Mouse (Mus musculus): ENCODE measurements around the gene Wdr83. TPM values are rescaled to one million over a fixed set of nuclear protein-coding genes. Genes with fewer than 3 reads are reported as not detected.
"Not testable (repeated sequence)": the region's sequence is repeated elsewhere in the genome, so short reads cannot be mapped to it uniquely, and the experiment has no call there.

The Wdr83 gene
- polyA plus RNA-seq, 1 experiment, result 21.1 TPM

GRCm38 (mm10) chr8:85090856-85091255, 9.8 kb upstream of the Wdr83 start:
- H3K36me3 ChIP-seq (ENCODE audit: control insufficient read depth, insufficient read depth, low read length), result no peaks in the 10 kb centered on the region
- H3K27me3 ChIP-seq (ENCODE audit: control insufficient read depth, insufficient read depth, low read length), result no peaks in the 10 kb centered on the region
- H3K4me1 ChIP-seq (ENCODE audit: control insufficient read depth, insufficient read depth, low read length), result peaks cover 2% of the 10 kb centered on the region
- H3K4me3 ChIP-seq (ENCODE audit: control insufficient read depth, low read depth, low read length), result no peak overlapping the region
- TF ChIP-seq POLR2A (IDR thresholded peaks at IDR 0.05; ENCODE audit: control insufficient read depth, low read depth, low read length) (no peak), CTCF (IDR thresholded peaks at IDR 0.05; ENCODE audit: control insufficient read depth, insufficient read depth, insufficient replicate concordance, low read depth, low read length) (no peak)
- H3K27ac ChIP-seq (ENCODE audit: control insufficient read depth, insufficient read depth, low read depth, low read length), result no peak overlapping the region

GRCm38 (mm10) chr8:85088771-85089170, 7.7 kb upstream of the Wdr83 start:
- H3K36me3 ChIP-seq (ENCODE audit: control insufficient read depth, insufficient read depth, low read length), result no peaks in the 10 kb centered on the region
- no peak overlapping the region for H3K4me3 ChIP-seq (ENCODE audit: control insufficient read depth, low read depth, low read length)
- H3K27ac ChIP-seq (ENCODE audit: control insufficient read depth, insufficient read depth, low read depth, low read length), result no peak overlapping the region
- TF ChIP-seq POLR2A (IDR thresholded peaks at IDR 0.05; ENCODE audit: control insufficient read depth, low read depth, low read length) (no peak), CTCF (IDR thresholded peaks at IDR 0.05; ENCODE audit: control insufficient read depth, insufficient read depth, insufficient replicate concordance, low read depth, low read length) (no peak)
- no peaks in the 10 kb centered on the region for H3K27me3 ChIP-seq (ENCODE audit: control insufficient read depth, insufficient read depth, low read length)
- H3K4me1 ChIP-seq (ENCODE audit: control insufficient read depth, insufficient read depth, low read length), result peaks cover 3% of the 10 kb centered on the region

GRCm38 (mm10) chr8:85086238-85086637, 5.1 kb upstream of the Wdr83 start:
- TF ChIP-seq POLR2A (IDR thresholded peaks at IDR 0.05; ENCODE audit: control insufficient read depth, low read depth, low read length) (no peak), CTCF (IDR thresholded peaks at IDR 0.05; ENCODE audit: control insufficient read depth, insufficient read depth, insufficient replicate concordance, low read depth, low read length) (no peak)

DNA sequence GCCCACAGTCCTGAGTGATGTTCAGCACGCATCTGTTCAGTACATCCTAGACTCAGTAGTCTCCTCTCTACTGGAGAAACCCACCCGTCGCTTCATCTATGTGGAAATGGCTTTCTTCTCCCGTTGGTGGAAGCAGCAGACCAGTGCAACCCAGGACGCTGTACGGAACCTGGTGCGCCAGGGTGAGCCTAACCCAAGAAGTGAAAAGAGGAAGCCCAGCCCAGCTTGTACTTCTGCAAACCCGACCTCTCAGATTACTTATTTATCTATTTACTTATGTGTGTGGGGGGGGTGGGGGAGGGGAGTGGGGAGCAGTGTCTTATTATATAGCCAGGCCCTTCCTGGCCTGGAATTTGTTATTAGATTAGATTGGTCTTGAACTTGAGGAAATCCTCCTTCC, 3.5 kb upstream of the Wdr83 start:
- no peak for TF ChIP-seq POLR2A (IDR thresholded peaks at IDR 0.05; ENCODE audit: control insufficient read depth, low read depth, low read length)
- no peak for TF ChIP-seq CTCF (IDR thresholded peaks at IDR 0.05; ENCODE audit: control insufficient read depth, insufficient read depth, insufficient replicate concordance, low read depth, low read length)
- H3K36me3 ChIP-seq (ENCODE audit: control insufficient read depth, insufficient read depth, low read length), result no peaks in the 10 kb centered on the region
- H3K4me3 ChIP-seq (ENCODE audit: control insufficient read depth, low read depth, low read length), result no peak overlapping the region
- peaks cover 18% of the 10 kb centered on the region for H3K4me1 ChIP-seq (ENCODE audit: control insufficient read depth, insufficient read depth, low read length)
- H3K27ac ChIP-seq (ENCODE audit: control insufficient read depth, insufficient read depth, low read depth, low read length), result no peak overlapping the region
- H3K27me3 ChIP-seq (ENCODE audit: control insufficient read depth, insufficient read depth, low read length), result no peaks in the 10 kb centered on the region

More at GRCm38 (mm10) chr8:85086238-85086637, 5.1 kb upstream of the Wdr83 start:
- peaks cover 15% of the 10 kb centered on the region for H3K4me1 ChIP-seq (ENCODE audit: control insufficient read depth, insufficient read depth, low read length)
- H3K27ac ChIP-seq (ENCODE audit: control insufficient read depth, insufficient read depth, low read depth, low read length), result no peak overlapping the region
- H3K4me3 ChIP-seq (ENCODE audit: control insufficient read depth, low read depth, low read length), result no peak overlapping the region
- no peaks in the 10 kb centered on the region for H3K36me3 ChIP-seq (ENCODE audit: control insufficient read depth, insufficient read depth, low read length)
- no peaks in the 10 kb centered on the region for H3K27me3 ChIP-seq (ENCODE audit: control insufficient read depth, insufficient read depth, low read length)

DNA sequence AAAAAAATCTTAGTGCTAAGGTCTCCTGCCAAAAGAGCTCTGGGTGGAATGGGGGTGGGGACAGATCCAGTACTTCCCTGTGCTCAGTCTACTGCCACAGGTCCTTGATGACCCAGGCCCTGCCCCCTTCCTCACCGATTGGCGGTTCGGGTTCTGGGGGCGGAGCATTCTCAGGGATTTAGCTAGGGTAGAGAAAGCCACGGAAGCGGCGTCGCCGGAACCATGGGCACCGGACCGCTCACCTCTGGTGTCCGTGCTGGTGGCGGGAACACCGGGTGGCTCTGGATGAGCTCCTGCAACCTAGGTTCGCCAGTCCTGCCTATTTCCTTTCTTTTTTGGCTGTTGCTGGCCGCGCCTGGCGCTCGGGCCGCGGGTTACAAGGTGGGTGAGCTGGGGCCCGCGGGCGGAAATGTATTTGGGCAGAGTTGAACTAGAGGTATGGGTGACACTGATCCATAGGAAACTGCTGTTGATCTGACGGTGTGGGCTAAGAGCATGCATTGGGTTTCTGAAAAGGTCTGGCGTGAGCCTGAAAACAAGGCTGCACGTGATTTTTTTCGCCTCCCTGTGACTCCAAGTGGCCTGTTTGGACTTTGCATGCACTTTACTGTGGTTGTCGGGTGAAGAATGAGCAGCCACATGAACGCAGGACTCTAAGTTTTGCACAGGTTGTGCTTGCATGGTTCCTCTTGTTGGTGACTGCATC, 2.2 kb upstream of the Wdr83 start, which contains the start of gene Man2b1:
TSS of gene Man2b1 (plus strand) at position 163 of the 706 bp plus-strand sequence.
- H3K27ac ChIP-seq (ENCODE audit: control insufficient read depth, insufficient read depth, low read depth, low read length), result 0 out of 2 replicates have a peak within 1 kb of the TSS, but pooled peaks have one; percentile 41
- TF ChIP-seq POLR2A (IDR thresholded peaks at IDR 0.05; ENCODE audit: control insufficient read depth, low read depth, low read length), result peak; percentile 54; the same call in 1 of the 2 replicates
- TF ChIP-seq CTCF (IDR thresholded peaks at IDR 0.05; ENCODE audit: control insufficient read depth, insufficient read depth, insufficient replicate concordance, low read depth, low read length), result 0 out of 2 replicates have a peak, but pooled peaks have one; percentile 6

DNA sequence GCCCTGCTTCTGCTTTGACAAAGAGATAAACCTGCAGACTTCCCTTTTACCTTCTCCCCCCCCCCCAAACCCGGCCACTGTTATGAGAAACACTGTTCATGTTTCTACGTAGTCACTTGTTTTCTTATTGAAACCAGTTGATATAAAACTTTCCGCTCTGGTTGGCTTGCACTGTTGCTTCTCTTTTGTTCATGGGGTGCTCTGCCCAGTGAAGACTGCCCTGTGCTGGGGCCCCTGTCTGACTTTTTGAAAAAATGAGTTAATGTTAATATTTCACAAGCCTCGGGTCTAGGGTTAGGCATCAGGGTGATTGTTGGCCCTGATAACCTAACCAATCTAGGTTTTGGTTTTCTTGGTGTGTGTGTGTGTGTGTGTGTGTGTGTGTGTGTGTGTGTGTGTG, 1.1 kb upstream of the Wdr83 start:
- not testable (repeated sequence) for H3K4me3 ChIP-seq (ENCODE audit: control insufficient read depth, low read depth, low read length); H3K36me3 ChIP-seq (ENCODE audit: control insufficient read depth, insufficient read depth, low read length); H3K27me3 ChIP-seq (ENCODE audit: control insufficient read depth, insufficient read depth, low read length); H3K27ac ChIP-seq (ENCODE audit: control insufficient read depth, insufficient read depth, low read depth, low read length)
- H3K4me1 ChIP-seq (ENCODE audit: control insufficient read depth, insufficient read depth, low read length), result peaks cover 18% of the 10 kb centered on the region

More for the DNA sequence above, 2.2 kb upstream of the Wdr83 start, which contains the start of gene Man2b1:
- Histone ChIP-seq H3K36me3 (ENCODE audit: control insufficient read depth, insufficient read depth, low read length) (no peaks in the 10 kb centered on the region), H3K4me1 (ENCODE audit: control insufficient read depth, insufficient read depth, low read length) (peaks cover 18% of the 10 kb centered on the region), H3K4me3 (ENCODE audit: control insufficient read depth, low read depth, low read length) (peak within 1 kb of the TSS; percentile 84), H3K27me3 (ENCODE audit: control insufficient read depth, insufficient read depth, low read length) (no peaks in the 10 kb centered on the region)

DNA sequence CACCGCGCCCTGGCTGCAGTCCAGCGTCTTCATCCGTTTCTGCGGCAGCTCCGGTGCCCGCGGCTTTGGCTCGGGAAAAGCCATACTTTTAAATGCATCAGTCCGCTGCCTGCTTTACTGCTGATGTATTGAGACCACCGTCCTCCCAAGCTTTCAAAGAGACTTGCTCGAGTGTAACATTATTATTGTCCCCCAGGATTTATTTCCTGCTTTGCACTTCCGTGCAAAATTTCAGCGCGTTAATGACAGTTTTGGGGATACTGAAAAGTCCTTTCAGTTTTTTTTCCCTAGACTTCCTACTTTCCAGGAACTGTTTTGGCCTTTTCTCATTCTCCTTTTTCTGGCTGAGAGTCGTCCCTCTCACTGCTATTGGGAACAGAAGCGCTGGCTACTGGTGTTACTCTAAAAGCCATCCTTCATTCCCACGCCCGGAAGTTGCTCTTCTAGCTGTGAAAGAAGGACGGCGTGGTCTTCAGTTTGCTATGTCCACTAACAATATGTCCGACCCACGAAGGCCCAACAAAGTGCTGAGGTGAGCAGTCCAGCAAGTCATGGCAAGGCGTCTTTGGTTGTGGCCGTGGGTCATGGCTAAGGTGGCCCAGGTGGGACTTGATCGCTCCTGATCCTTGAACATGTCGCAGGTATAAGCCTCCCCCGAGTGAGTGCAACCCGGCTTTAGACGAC, 432 bp downstream of the Wdr83 start, which contains the start of gene Wdr83os:
TSS of gene Wdr83os (plus strand) at position 209 of the 684 bp plus-strand sequence.
- Histone ChIP-seq H3K4me1 (ENCODE audit: control insufficient read depth, insufficient read depth, low read length) (peaks cover 18% of the 10 kb centered on the region), H3K27ac (ENCODE audit: control insufficient read depth, insufficient read depth, low read depth, low read length) (peak within 1 kb of the TSS; percentile 80), H3K36me3 (ENCODE audit: control insufficient read depth, insufficient read depth, low read length) (no peaks in the 10 kb centered on the region; the same call in 1 of the 2 replicates), H3K4me3 (ENCODE audit: control insufficient read depth, low read depth, low read length) (peak within 1 kb of the TSS; percentile 93), H3K27me3 (ENCODE audit: control insufficient read depth, insufficient read depth, low read length) (no peaks in the 10 kb centered on the region)
- peak; percentile 38; the same call in 1 of the 2 replicates for TF ChIP-seq POLR2A (IDR thresholded peaks at IDR 0.05; ENCODE audit: control insufficient read depth, low read depth, low read length)
- TF ChIP-seq CTCF (IDR thresholded peaks at IDR 0.05; ENCODE audit: control insufficient read depth, insufficient read depth, insufficient replicate concordance, low read depth, low read length), result no peak

Data from testis, adult 2 months (tissue).